ENCODE assay signal across 25 mouse cellular contexts in genomic region chr7:65105566-65105965, GRCm38 (mm10). TPM values are rescaled to one million over a fixed set of nuclear protein-coding genes. Genes with fewer than 3 reads are reported as not detected.
DNase-seq lines count a peak whose midpoint lies in the region; ATAC-seq and TF ChIP-seq lines count a peak whose summit lies in the region.
"Had no signal": no experiment of that assay in that cellular context is flagged by ENCODE, and none has a peak within 500 bp of the region (broad histone marks: within the 10 kb centered on the region; RNA-seq: fewer than 3 reads in every experiment).

No protein-coding gene starts in this region.

- DNase-seq in forebrain, postnatal 0 days = no peak
- peak; percentile 12 for DNase-seq in midbrain, postnatal 0 days (ENCODE audit: low spot score)
- no peak for DNase-seq in midbrain, embryonic 11.5 days (ENCODE audit: low spot score, missing footprints)
- peak; percentile 18 for DNase-seq in cerebellum, adult 9-11 months
- DNase-seq in lung, adult 18-20 months = no peak
- DNase-seq in stomach, postnatal 0 days (ENCODE audit: low spot score) = no peak
- DNase-seq: adrenal gland, postnatal 36 days; heart, adult 11 months; kidney, adult 18-20 months; liver, postnatal 0 days; retina, postnatal 1 day; right cerebral cortex, postnatal 25 days; spleen, adult 18-20 months had no signal

- no peaks in the 10 kb centered on the region for H3K9me3 ChIP-seq in forebrain, postnatal 0 days (ENCODE audit: low read length)
- no peaks in the 10 kb centered on the region for H3K9me3 ChIP-seq in forebrain, embryonic 13.5 days (replicated peaks)
- no peaks in the 10 kb centered on the region for H3K9me3 ChIP-seq in midbrain, postnatal 0 days (ENCODE audit: low read length)
- H3K9me3 ChIP-seq in midbrain, embryonic 11.5 days (ENCODE audit: control insufficient read depth, low read length) = no peaks in the 10 kb centered on the region
- H3K9me3 ChIP-seq in stomach, postnatal 0 days (ENCODE audit: control insufficient read depth, low read length) = no peaks in the 10 kb centered on the region
- H3K9me3 ChIP-seq: embryonic facial prominence, embryonic 10.5 days; limb, embryonic 12.5 days; midbrain, embryonic 15.5 days; neural tube, embryonic 13.5 days had no signal

- H3K4me3 ChIP-seq in forebrain, postnatal 0 days (ENCODE audit: low read depth, low read length) = no peak overlapping the region
- H3K4me3 ChIP-seq in forebrain, embryonic 13.5 days = no peak overlapping the region
- no peak overlapping the region for H3K4me3 ChIP-seq in midbrain, postnatal 0 days (ENCODE audit: low read depth, low read length)
- H3K4me3 ChIP-seq in midbrain, embryonic 11.5 days (ENCODE audit: low read depth, low read length) = no peak overlapping the region
- no peak overlapping the region for H3K4me3 ChIP-seq in stomach, postnatal 0 days (ENCODE audit: low read depth, low read length)
- H3K4me3 ChIP-seq: embryonic facial prominence, embryonic 10.5 days; limb, embryonic 12.5 days; midbrain, embryonic 15.5 days; myocyte; neural tube, embryonic 13.5 days had no signal

- no peaks in the 10 kb centered on the region for H3K4me1 ChIP-seq in forebrain, postnatal 0 days (ENCODE audit: insufficient read depth)
- no peaks in the 10 kb centered on the region for H3K4me1 ChIP-seq in forebrain, embryonic 13.5 days
- no peaks in the 10 kb centered on the region for H3K4me1 ChIP-seq in midbrain, postnatal 0 days (ENCODE audit: insufficient read depth, low read length)
- no peaks in the 10 kb centered on the region for H3K4me1 ChIP-seq in midbrain, embryonic 11.5 days (ENCODE audit: control insufficient read depth, insufficient read depth, low read length)
- H3K4me1 ChIP-seq in stomach, postnatal 0 days (replicated peaks; ENCODE audit: control insufficient read depth, insufficient read depth) = no peaks in the 10 kb centered on the region
- H3K4me1 ChIP-seq: embryonic facial prominence, embryonic 10.5 days; limb, embryonic 12.5 days; midbrain, embryonic 15.5 days; neural tube, embryonic 13.5 days had no signal

- no peaks in the 10 kb centered on the region for H3K36me3 ChIP-seq in forebrain, postnatal 0 days (ENCODE audit: insufficient read depth)
- no peaks in the 10 kb centered on the region for H3K36me3 ChIP-seq in forebrain, embryonic 13.5 days (ENCODE audit: poor library complexity, severe bottlenecking)
- H3K36me3 ChIP-seq in midbrain, postnatal 0 days (ENCODE audit: insufficient read depth, low read length) = no peaks in the 10 kb centered on the region
- no peaks in the 10 kb centered on the region for H3K36me3 ChIP-seq in midbrain, embryonic 11.5 days (ENCODE audit: control insufficient read depth, insufficient read depth, low read length)
- no peaks in the 10 kb centered on the region for H3K36me3 ChIP-seq in stomach, postnatal 0 days (ENCODE audit: control insufficient read depth, insufficient read depth, low read length)
- H3K36me3 ChIP-seq: embryonic facial prominence, embryonic 10.5 days; limb, embryonic 12.5 days; midbrain, embryonic 15.5 days; neural tube, embryonic 13.5 days had no signal

- H3K4me2 ChIP-seq in forebrain, postnatal 0 days (ENCODE audit: low read depth) = no peak overlapping the region
- no peak overlapping the region for H3K4me2 ChIP-seq in forebrain, embryonic 13.5 days
- H3K4me2 ChIP-seq in midbrain, postnatal 0 days (ENCODE audit: low read depth, low read length, poor library complexity, severe bottlenecking) = no peak overlapping the region
- H3K4me2 ChIP-seq in midbrain, embryonic 11.5 days = no peak overlapping the region
- no peak overlapping the region for H3K4me2 ChIP-seq in stomach, postnatal 0 days (replicated peaks; ENCODE audit: low read depth)
- H3K4me2 ChIP-seq: heart, embryonic 11.5 days; limb, embryonic 12.5 days; liver, embryonic 11.5 days; midbrain, embryonic 15.5 days; neural tube, embryonic 13.5 days had no signal

- TF ChIP-seq EP300 in stomach, postnatal 0 days (optimal IDR thresholded peaks at IDR 0.05) = no peak

- H3K9ac ChIP-seq in forebrain, postnatal 0 days = no peak overlapping the region
- no peak overlapping the region for H3K9ac ChIP-seq in forebrain, embryonic 13.5 days
- H3K9ac ChIP-seq in midbrain, postnatal 0 days (replicated peaks; ENCODE audit: low read length, poor library complexity, severe bottlenecking) = no peak overlapping the region
- no peak overlapping the region for H3K9ac ChIP-seq in midbrain, embryonic 11.5 days (ENCODE audit: low read length)
- H3K9ac ChIP-seq in stomach, postnatal 0 days (ENCODE audit: low read length) = no peak overlapping the region
- H3K9ac ChIP-seq: limb, embryonic 12.5 days; liver, postnatal 0 days; midbrain, embryonic 15.5 days; neural tube, embryonic 13.5 days had no signal

- whole genome bisulfite sequencing in forebrain, postnatal 0 days = 82% methylated on average over 3 of the region's 3 CpGs
- 88% methylated on average over 3 of the region's 3 CpGs for WGBS in forebrain, embryonic 13.5 days
- WGBS in midbrain, postnatal 0 days = 96% methylated on average over 3 of the region's 3 CpGs
- 83% methylated on average over 3 of the region's 3 CpGs for WGBS in midbrain, embryonic 11.5 days
- WGBS in stomach, postnatal 0 days = 80% methylated on average over 3 of the region's 3 CpGs

- H3K27ac ChIP-seq in forebrain, postnatal 0 days (ENCODE audit: low read depth, low read length) = no peak overlapping the region
- H3K27ac ChIP-seq in forebrain, embryonic 13.5 days = no peak overlapping the region
- H3K27ac ChIP-seq in midbrain, postnatal 0 days (ENCODE audit: low read depth, low read length) = no peak overlapping the region
- no peak overlapping the region for H3K27ac ChIP-seq in midbrain, embryonic 11.5 days (ENCODE audit: low read depth, low read length)
- no peak overlapping the region for H3K27ac ChIP-seq in stomach, postnatal 0 days (replicated peaks)
- H3K27ac ChIP-seq: embryonic facial prominence, embryonic 10.5 days; kidney, postnatal 0 days; limb, embryonic 12.5 days; midbrain, embryonic 15.5 days; neural tube, embryonic 13.5 days had no signal

- ATAC-seq in forebrain, postnatal 0 days = 0 out of 2 replicates have a peak, but pooled peaks have one; percentile 2
- no peak for ATAC-seq in forebrain, embryonic 13.5 days
- no peak for ATAC-seq in midbrain, postnatal 0 days (ENCODE audit: low FRiP score)
- no peak for ATAC-seq in midbrain, embryonic 11.5 days (ENCODE audit: low FRiP score)
- no peak for ATAC-seq in stomach, postnatal 0 days (ENCODE audit: low FRiP score, low TSS enrichment)
- ATAC-seq: liver, postnatal 0 days; midbrain, embryonic 15.5 days had no signal

- no peaks in the 10 kb centered on the region for H3K27me3 ChIP-seq in forebrain, postnatal 0 days (ENCODE audit: insufficient read depth, low read length)
- no peaks in the 10 kb centered on the region for H3K27me3 ChIP-seq in forebrain, embryonic 13.5 days
- H3K27me3 ChIP-seq in midbrain, postnatal 0 days (ENCODE audit: insufficient read depth, low read length) = no peaks in the 10 kb centered on the region
- H3K27me3 ChIP-seq in midbrain, embryonic 11.5 days (ENCODE audit: control insufficient read depth, insufficient read depth, low read length) = no peaks in the 10 kb centered on the region
- no peaks in the 10 kb centered on the region for H3K27me3 ChIP-seq in stomach, postnatal 0 days (ENCODE audit: control insufficient read depth, insufficient read depth, low read length)
- H3K27me3 ChIP-seq: limb, embryonic 12.5 days; midbrain, embryonic 15.5 days; neural tube, embryonic 13.5 days had no signal

- no peak for TF ChIP-seq CTCF in forebrain, postnatal 0 days (IDR thresholded peaks at IDR 0.05; ENCODE audit: low read depth)
- no peak for TF ChIP-seq CTCF in midbrain, postnatal 0 days (IDR thresholded peaks at IDR 0.05)
- TF ChIP-seq CTCF in stomach, postnatal 0 days (IDR thresholded peaks at IDR 0.05; ENCODE audit: low read depth) = no peak

RNA-seq across cellular contexts. Expression of gene Fam189a1, which starts 50.8 kb away (rescaled TPM):
- total RNA-seq in forebrain, postnatal 0 days (2014; rRNA removed) = 13.0 and 20.8 TPM in 2 replicates
- 7.9 and 15.2 TPM in 2 replicates for polyA plus RNA-seq in forebrain, postnatal 0 days (2015; fragmentation: Nextera tagmentation; extraction: Ambion mirVana)
- 3.0 and 3.8 TPM in 2 replicates for polyA plus RNA-seq in forebrain, embryonic 13.5 days (2015; fragmentation: Nextera tagmentation; extraction: Ambion mirVana)
- 19.7 and 21.3 TPM in 2 replicates for total RNA-seq in midbrain, postnatal 0 days (2014; rRNA removed)
- polyA plus RNA-seq in midbrain, postnatal 0 days (2015; fragmentation: Nextera tagmentation; extraction: Ambion mirVana) = 10.0 and 12.8 TPM in 2 replicates
- polyA plus RNA-seq in midbrain, embryonic 11.5 days (2014; fragmentation: Nextera tagmentation; extraction: Ambion mirVana) = 2.2 and 3.4 TPM in 2 replicates
- polyA plus RNA-seq in stomach, postnatal 0 days (2015; fragmentation: Nextera tagmentation; extraction: Ambion mirVana) = 0.23 and 0.25 TPM in 2 replicates
- total RNA-seq: gastrocnemius, adult 8-10 months; hematopoietic stem cell, adult 5-6 weeks; megakaryocyte progenitor cell, adult 5-6 weeks had no signal

Comparison
In these comparisons a context has a peak if more than half of its experiments do, and no peak if none do; other contexts are left out.
1. DNase-seq: peak in midbrain, postnatal 0 days (single experiment) and cerebellum, adult 9-11 months (single experiment); none in forebrain, postnatal 0 days (single experiment), midbrain, embryonic 11.5 days (single experiment), lung, adult 18-20 months (0 of 2) and stomach, postnatal 0 days (single experiment).